Mouse (Mus musculus) stomach, postnatal 0 days (tissue): ENCODE data around the gene Ip6k2. TPM values are rescaled to one million over a fixed set of nuclear protein-coding genes. Genes with fewer than 3 reads are reported as not detected.

Source experiments
- ATAC-seq: fragments of 200-750 bp; cut with Nextera tagmentation; 2 replicates; pipeline ENCODE4 v1.8.0; 2017; ENCODE audit not compliant: low FRiP score, low TSS enrichment
- DNase-seq: peaks from one replicate; pipeline ENCODE4 v3.0.0-alpha.2; 2016; ENCODE audit warnings: low spot score
- H3K27ac ChIP-seq: fragments of 300-500 bp; sonication (generic); replicated peaks from 2 replicates; pipeline ENCODE4 v1.5.1; 2014; ENCODE audit warnings: mild to moderate bottlenecking, control low read depth
- H3K27me3 ChIP-seq: fragments of 300-500 bp; sonication (generic); 2 replicates; pipeline ENCODE4 v1.6.1; 2014; ENCODE audit warnings: low read length; ENCODE audit not compliant: control insufficient read depth, insufficient read depth
- H3K36me3 ChIP-seq: fragments of 300-500 bp; sonication (generic); 2 replicates; pipeline ENCODE4 v1.6.1; 2014; ENCODE audit warnings: low read length, mixed read lengths; ENCODE audit not compliant: control insufficient read depth, insufficient read depth
- H3K4me1 ChIP-seq: fragments of 300-500 bp; sonication (generic); replicated peaks from 2 replicates; pipeline ENCODE4 v1.6.1; 2014; ENCODE audit warnings: antibody characterized with exemption; ENCODE audit not compliant: control insufficient read depth, insufficient read depth
- H3K4me2 ChIP-seq: fragments of 300-500 bp; sonication (generic); replicated peaks from 2 replicates; pipeline ENCODE4 v1.6.1; 2014; ENCODE audit warnings: low read depth, mild to moderate bottlenecking, control low read depth, moderate library complexity
- H3K4me3 ChIP-seq: fragments of 300-500 bp; sonication (generic); 2 replicates; pipeline ENCODE4 v1.5.1; 2014; ENCODE audit warnings: low read depth, low read length, control low read depth
- H3K9ac ChIP-seq: fragments of 300-500 bp; sonication (generic); 2 replicates; pipeline ENCODE4 v1.6.1; 2014; ENCODE audit warnings: mild to moderate bottlenecking, low read length, control low read depth, mixed read lengths
- H3K9me3 ChIP-seq: fragments of 300-500 bp; sonication (generic); 2 replicates; pipeline ENCODE4 v1.6.1; 2016; ENCODE audit warnings: low read length; ENCODE audit not compliant: control insufficient read depth
- CTCF ChIP-seq: IDR thresholded peaks from 2 replicates; pipeline ENCODE4 v1.5.1; 2016; ENCODE audit warnings: antibody characterized with exemption, low read depth, mild to moderate bottlenecking, moderate library complexity
- EP300 ChIP-seq: optimal IDR thresholded peaks from 2 replicates; pipeline ENCODE3; 2016; ENCODE audit warnings: antibody characterized with exemption
- WGBS: fragments of 180-500 bp; shearing (Covaris S2); extraction: QIAGEN DNeasy Blood & Tissue Kit; methylation state at CpG from one replicate; pipeline ENCODE4 v1.1.7; 2014; 5-methylcytosine and 5-hydroxymethylcytosine counted together
- polyA plus RNA-seq: library from polyadenylated mRNA; unstranded; fragments of >200 nt; fragmentation: Nextera tagmentation; extraction: Ambion mirVana; gene quantifications from 2 replicates; pipeline ENCODE4 v1.2.1, GENCODE M21; 2015

Gene Ip6k2
- polyA plus RNA-seq, 1 experiment from 2014 or later, result 35.7 TPM

DNA sequence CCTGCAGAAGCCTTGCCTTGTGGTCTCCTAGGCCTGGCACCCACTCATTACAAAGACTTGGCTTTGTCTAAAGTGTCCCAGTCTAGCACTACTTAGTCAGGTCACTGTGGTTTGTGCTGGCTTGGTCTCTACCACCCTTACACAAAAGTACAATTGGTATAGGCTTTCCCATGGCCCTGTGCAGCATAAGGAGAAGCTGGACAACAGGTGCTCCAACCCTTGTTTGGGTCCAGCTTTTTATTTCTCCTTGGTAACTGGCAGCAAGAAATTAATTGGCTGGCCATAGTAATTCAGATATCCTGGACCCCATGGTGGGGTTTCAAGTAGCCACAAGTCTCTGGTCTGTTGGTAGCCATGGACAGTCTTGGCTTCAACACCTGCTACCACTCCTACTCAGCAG, 22.8 kb downstream of the Ip6k2 start:
- peaks cover 6% of the 10 kb centered on the region; the same call in 1 of the 2 replicates for H3K36me3 ChIP-seq
- H3K4me3 ChIP-seq, result no peak overlapping the region
- H3K27ac ChIP-seq, result no peak overlapping the region
- H3K27me3 ChIP-seq, result no peaks in the 10 kb centered on the region
- H3K9ac ChIP-seq, result no peak overlapping the region
- no peak overlapping the region for H3K4me2 ChIP-seq
- ATAC-seq (no peak), DNase-seq (no peak)
- no peaks in the 10 kb centered on the region for H3K9me3 ChIP-seq
- peaks cover 2% of the 10 kb centered on the region; the same call in 1 of the 2 replicates for H3K4me1 ChIP-seq
- TF ChIP-seq CTCF, result no peak
- TF ChIP-seq EP300, result no peak

DNA sequence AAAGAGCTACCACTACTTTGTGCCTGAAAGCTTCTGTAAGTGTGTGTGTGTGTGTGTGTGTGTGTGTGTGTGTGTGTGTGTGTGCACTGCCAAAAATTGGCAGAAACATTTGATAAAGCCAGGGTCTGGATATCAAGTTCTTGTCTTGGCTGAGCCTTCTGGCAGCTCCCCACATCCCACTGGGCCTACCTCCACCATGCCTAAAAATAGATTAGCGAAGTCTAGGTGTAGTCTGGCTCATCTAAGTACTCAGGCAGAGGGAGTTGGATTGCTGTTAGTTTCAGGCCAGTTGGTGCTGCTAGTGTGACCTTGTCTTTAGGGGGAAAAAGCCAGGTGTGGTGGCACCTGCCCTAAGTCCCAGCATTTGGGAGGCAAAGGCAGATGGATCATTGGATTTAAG, 23.2 kb downstream of the Ip6k2 start:
- no peak overlapping the region for H3K27ac ChIP-seq
- WGBS, result 76% methylated on average over 1 of the region's 1 CpGs

DNA sequence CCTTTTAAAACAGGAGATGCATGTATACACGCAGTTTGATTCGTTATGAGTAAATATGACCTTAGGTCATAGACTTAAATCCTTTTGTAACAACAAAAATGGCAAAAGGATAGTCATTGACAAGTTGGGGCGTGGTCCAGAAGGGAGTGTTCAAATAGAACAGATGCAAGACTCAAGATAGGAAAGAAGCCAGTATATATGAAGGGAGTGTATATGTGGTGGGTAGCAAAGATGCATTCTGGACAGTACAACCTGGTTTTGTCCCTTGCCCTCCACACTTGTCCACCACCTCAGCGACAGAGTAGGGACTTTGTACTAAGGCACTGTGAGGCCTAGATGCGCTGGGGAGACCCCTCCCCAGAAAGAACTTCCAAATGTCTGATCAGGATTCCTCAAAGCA, 24.1 kb downstream of the Ip6k2 start:
- 52% methylated on average over 5 of the region's 5 CpGs for WGBS
- Histone ChIP-seq H3K9me3 (no peaks in the 10 kb centered on the region), H3K36me3 (peaks cover 11% of the 10 kb centered on the region), H3K4me2 (no peak overlapping the region), H3K27ac (no peak overlapping the region), H3K4me1 (peaks cover 2% of the 10 kb centered on the region; the same call in 1 of the 2 replicates), H3K4me3 (no peak overlapping the region), H3K27me3 (no peaks in the 10 kb centered on the region), H3K9ac (no peak overlapping the region)
- ATAC-seq, result 0 out of 2 replicates have a peak, but pooled peaks have one; percentile 1
- no peak for DNase-seq
- no peak for TF ChIP-seq CTCF
- no peak for TF ChIP-seq EP300

More for the DNA sequence above, 23.2 kb downstream of the Ip6k2 start:
- DNase-seq (no peak), ATAC-seq (no peak)
- H3K4me2 ChIP-seq, result no peak overlapping the region
- H3K9me3 ChIP-seq, result no peaks in the 10 kb centered on the region
- TF ChIP-seq EP300, result no peak
- no peak for TF ChIP-seq CTCF
- peaks cover 6% of the 10 kb centered on the region; the same call in 1 of the 2 replicates for H3K36me3 ChIP-seq
- H3K27me3 ChIP-seq, result no peaks in the 10 kb centered on the region
- no peak overlapping the region for H3K4me3 ChIP-seq
- peaks cover 2% of the 10 kb centered on the region; the same call in 1 of the 2 replicates for H3K4me1 ChIP-seq
- no peak overlapping the region for H3K9ac ChIP-seq

DNA sequence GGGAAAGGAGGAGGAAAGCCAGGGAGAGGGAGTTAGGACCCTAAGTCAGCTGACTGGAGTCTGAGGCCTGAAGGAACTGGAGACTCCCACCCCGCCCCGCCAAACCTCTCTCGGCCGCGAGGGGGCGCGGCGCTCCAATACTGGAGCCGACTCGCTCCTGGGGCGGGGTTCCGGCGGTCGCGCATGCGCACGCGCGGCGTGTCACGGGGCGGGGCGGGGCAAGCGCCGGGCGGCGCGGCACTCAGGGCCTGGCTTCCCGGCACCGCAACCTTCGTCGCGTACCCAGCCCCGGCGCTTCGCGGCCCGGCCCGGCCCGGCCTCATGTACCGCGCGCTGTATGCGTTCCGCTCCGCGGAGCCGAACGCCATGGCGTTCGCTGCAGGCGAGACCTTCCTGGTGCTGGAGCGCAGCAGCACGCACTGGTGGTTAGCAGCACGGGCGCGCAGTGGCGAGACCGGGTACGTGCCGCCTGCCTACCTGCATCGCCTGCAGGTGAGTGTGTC, 24.6 kb downstream of the Ip6k2 start, which contains the start of gene Nckipsd:
Gene Nckipsd, plus strand, starts transcription at position 206 of the 503 bp plus-strand sequence.
- TF ChIP-seq EP300 (no peak), CTCF (peak; percentile 85)
- H3K36me3 ChIP-seq, result peaks cover 13% of the 10 kb centered on the region
- WGBS, result 0% methylated on average over 54 of the region's 62 CpGs
- peak within 1 kb of the TSS; percentile 70 for H3K4me3 ChIP-seq
- peak within 1 kb of the TSS; percentile 95 for H3K4me2 ChIP-seq
- H3K27me3 ChIP-seq, result no peaks in the 10 kb centered on the region
- H3K4me1 ChIP-seq, result peaks cover 2% of the 10 kb centered on the region; the same call in 1 of the 2 replicates
- peak within 1 kb of the TSS; percentile 75 for H3K27ac ChIP-seq
- DNase-seq (peak; percentile 95), ATAC-seq (peak; percentile 88)
- peak within 1 kb of the TSS; percentile 82 for H3K9ac ChIP-seq
- H3K9me3 ChIP-seq, result no peaks in the 10 kb centered on the region

DNA sequence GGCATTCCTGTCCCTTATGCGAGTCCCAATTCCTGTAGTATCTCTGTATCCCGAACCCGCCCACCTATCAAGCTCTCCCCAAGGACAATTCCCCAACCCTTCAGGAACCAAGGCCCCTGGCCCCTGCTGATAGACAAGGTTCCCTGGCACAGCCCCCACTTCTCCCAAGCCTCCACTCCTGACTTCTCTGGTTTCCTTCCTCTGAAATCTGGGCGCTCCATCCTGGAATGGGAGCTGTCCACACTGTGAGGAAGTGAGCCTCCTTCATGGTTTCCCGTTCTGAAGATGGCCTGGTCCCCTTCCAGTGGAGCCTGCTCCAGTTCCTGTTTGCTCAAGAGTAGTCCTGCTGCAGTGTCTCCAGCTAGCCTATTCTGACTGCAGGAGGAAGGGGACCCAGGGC, 25.6 kb downstream of the Ip6k2 start:
- no peak for TF ChIP-seq CTCF

DNA sequence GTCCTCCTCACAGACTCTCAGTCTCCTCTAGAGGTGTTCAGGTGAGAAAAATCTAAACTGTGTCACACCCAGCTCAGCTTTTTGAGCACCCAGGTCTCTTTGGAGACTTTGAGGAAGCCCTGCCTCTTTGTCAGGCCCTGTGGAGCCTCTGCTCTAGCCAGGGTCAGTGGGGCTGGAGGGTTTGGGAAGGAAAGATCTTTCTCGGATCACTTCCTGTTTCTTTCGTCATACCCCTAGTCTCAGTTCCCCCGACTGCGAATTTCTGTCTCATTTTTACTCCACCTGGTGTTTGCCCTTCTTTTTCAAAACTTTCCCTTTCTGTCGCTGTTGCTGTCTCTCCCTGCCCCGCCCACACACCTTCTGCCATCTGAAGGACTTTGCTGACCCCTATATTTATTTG, 26.1 kb downstream of the Ip6k2 start:
- no peaks in the 10 kb centered on the region for H3K9me3 ChIP-seq
- no peak overlapping the region for H3K9ac ChIP-seq
- WGBS, result 75% methylated on average over 6 of the region's 6 CpGs
- TF ChIP-seq CTCF (no peak), EP300 (no peak)
- H3K4me2 ChIP-seq, result no peak overlapping the region
- no peak overlapping the region for H3K4me3 ChIP-seq
- DNase-seq (no peak), ATAC-seq (no peak)
- H3K36me3 ChIP-seq, result peaks cover 8% of the 10 kb centered on the region
- H3K27me3 ChIP-seq, result no peaks in the 10 kb centered on the region
- H3K27ac ChIP-seq, result no peak overlapping the region
- peaks cover 2% of the 10 kb centered on the region; the same call in 1 of the 2 replicates for H3K4me1 ChIP-seq

More for the DNA sequence above, 25.6 kb downstream of the Ip6k2 start:
- 46% methylated on average over 5 of the region's 5 CpGs for WGBS
- DNase-seq (no peak), ATAC-seq (no peak)
- H3K9me3 ChIP-seq, result no peaks in the 10 kb centered on the region
- peaks cover 2% of the 10 kb centered on the region; the same call in 1 of the 2 replicates for H3K4me1 ChIP-seq
- no peaks in the 10 kb centered on the region for H3K27me3 ChIP-seq
- H3K9ac ChIP-seq, result no peak overlapping the region
- H3K36me3 ChIP-seq, result peaks cover 12% of the 10 kb centered on the region
- no peak overlapping the region; the same call in 1 of the 2 replicates for H3K27ac ChIP-seq
- peak overlapping the region; percentile 95; the same call in 1 of the 2 replicates for H3K4me2 ChIP-seq
- H3K4me3 ChIP-seq, result peak overlapping the region; percentile 70
